Mouse (Mus musculus) yolk sac, embryonic 10.5 days (tissue): ENCODE measurements around the gene Zfp691.

ENCODE experiments used
- DNase-seq: peaks from one replicate; pipeline ENCODE4 v3.0.0-alpha.2; 2017; ENCODE audit warnings: low spot score

Zfp691 gene

DNA sequence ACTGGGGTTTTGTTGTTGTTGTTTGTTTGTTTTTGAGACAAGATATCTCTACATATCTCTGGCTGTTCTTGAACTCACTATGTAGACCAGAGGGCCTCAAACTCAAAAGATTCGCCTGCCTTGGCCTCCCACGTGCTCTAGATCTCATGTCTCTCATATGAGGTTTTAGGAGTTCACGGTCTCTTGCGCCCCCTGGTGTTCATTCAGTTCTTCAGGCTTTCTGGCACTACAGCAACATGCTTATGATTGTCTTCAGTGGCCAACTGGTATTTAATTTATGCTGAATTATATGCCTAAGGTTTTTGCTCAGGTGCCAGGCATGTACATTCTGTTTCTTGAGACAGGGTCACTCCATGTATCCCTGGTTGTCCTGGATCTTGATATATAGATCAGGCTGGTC is 6.3 kb downstream of the Zfp691 start:
- peak; percentile 65 for DNase-seq

DNA sequence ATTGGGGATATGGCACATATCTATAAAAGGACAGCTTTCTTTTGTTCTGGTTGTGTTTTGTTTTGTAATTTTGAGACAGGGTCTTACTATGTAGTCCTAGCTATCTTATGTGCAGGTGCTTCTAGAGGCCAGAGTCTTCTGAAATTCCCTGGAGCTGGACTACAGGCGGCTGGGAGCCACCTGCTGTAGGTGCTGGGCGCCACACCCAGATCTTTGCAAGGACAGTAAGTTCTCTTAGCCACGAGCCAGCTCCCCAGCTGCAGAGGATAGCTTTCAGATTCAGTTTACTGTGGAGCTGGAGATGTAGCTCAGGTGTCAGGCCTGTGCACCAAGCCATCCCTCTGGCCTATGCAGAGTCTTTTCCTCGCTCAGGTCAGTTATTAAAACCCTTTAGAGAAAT is 6.9 kb downstream of the Zfp691 start:
- DNase-seq: no peak

DNA sequence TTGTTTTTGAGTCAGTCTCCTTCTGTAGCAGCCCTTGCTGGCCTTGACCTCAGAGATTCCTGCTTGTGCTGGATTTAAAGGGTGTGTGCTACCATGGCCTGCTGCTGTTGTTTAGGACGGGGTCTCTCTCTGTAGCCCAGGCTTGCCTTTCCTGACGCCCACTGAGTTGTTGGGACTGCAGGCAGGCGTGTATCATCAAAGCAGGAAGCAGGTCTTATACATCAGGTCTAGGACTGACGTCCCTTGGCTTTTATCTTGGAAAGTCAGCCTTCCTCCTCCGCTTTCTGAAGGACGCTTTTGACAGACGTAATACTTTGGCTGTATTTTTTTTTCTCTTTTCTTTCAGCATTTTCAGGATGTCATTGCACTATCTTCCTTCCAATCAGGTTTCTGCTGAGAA is 8.1 kb downstream of the Zfp691 start:
- DNase-seq: no peak

DNA sequence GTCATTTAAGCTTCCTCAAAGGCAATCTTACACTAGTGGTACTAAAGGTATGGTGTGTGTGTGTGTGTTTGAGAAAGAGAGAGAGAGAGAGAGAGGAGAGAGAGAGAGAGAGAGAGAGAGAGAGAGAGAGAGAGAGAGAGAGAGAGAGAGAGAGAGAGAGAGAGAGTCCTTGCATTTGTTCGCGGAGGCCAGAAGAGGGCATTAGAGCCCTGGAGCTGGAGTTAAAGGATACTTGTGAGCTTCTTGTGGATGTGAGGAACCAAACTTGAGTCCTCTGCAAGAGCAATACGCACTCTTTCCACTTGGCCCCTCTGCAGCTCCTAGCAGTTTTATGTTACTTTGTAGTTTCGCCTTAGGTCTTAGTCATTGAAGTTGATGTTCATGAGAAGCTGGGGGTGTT is 11.0 kb downstream of the Zfp691 start:
- no peak for DNase-seq

DNA sequence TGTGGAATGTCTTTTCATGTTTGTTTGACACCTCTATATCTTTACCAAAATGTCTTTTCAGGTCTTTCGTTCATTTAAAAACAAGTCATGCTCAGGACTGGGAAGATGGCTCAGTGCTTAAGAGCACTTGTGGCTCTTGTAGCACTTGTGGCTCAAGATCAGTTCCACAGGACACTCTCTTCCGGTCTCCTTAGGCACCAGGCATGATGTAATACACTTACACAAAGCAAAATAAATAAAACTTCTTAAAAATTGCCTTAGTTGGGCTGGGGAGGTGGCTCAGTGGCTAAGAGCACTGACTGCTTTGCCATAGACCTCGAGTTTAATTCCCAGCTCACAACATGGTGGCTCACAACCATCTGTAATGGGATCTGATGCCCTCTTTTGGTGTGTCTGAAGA is 12.6 kb downstream of the Zfp691 start:
- no peak for DNase-seq

DNA sequence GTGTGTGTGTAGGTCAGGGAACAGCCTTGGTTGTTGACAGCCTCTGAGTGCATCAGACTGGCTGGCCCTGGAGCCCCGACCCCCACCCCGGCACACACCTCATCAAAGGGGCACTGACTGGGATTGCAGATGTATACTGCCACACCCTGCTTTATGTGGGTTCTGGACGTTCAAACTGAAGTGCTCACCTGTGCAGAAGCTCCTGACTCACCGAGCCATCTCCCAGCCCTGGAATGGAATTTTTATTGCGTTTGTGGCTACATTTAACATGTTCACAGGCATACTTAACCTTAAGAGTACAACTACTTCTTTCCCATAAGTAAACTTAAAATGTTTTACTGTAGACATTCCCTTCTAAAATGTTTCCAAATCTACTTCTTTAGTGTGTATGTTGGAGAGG is 16.1 kb downstream of the Zfp691 start:
- DNase-seq: no peak

DNA sequence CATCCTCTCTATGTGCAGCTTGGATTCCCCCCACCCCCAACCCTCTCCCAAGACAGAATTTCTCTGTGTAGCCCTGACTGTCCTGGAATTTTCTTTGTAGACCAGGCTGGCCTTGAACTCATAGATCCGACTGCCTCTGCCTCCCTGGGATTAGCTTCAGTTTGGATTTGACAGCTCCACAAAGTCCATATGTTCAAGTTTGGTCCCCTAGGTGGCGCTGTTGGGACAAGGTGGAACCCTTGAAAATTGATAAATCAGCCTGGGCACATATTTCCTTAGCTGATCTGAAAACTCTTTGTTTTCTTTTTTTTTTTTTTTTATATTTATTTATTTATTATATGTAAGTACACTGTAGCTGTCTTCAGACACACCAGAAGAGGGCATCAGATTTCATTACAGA is 16.8 kb downstream of the Zfp691 start:
- DNase-seq: no peak

DNA sequence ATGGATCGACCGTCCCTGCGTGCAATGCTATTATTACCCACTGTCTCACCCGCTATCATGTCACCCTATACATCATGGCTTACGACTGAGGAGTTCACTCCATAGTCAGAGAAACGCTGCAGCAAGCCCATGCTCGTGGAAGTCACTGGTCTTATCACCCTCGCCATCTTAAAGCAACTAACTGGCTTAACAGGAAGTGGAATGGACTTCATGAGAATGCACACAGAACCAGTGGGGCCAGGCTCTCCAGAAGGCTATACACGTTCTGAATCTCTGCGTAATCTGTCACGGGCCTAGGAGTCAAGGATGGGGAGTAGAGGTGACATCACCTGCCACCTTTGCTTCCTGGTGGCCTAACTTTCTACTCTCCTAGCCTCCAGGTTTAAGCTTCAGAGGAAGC is 25.3 kb downstream of the Zfp691 start:
- DNase-seq: no peak

DNA sequence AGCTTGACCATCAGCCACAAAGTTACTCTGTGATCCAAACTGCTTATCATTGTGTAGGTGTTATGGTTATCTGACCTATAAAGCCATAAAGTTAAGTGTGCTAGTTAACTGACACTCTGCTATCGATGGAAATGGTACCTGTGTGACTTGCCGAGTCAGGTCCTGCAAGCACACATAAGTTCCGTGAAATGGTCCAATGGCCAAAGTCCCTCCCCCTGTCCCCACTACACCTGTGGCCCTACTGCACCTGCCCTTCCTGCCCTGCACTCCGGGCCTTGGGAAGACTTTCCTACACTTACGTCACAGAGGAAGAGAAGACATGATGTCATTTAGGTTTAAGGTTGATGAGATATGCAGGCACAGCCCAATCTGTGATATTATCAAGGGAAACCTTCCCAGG is 26.6 kb downstream of the Zfp691 start:
- no peak for DNase-seq

DNA sequence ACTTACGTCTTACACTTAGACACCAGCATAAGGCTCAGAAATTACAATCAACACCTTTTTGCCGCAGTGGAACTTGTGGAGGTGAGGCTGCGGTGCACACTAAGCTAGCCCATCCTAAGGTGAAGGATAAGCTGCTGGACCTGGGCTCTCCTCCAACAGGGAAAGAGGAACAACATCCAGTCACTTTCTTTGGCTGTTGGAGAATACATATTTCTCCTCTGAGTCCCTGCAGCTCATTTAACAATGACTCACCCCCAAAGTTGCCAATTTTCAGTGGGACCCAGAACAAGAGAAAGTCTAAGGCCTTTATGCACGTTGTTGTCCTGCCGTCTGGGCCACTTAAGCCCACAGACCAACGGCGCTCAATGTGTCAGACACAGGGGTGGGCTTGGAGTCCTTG is 27.2 kb downstream of the Zfp691 start:
- DNase-seq: no peak

DNA sequence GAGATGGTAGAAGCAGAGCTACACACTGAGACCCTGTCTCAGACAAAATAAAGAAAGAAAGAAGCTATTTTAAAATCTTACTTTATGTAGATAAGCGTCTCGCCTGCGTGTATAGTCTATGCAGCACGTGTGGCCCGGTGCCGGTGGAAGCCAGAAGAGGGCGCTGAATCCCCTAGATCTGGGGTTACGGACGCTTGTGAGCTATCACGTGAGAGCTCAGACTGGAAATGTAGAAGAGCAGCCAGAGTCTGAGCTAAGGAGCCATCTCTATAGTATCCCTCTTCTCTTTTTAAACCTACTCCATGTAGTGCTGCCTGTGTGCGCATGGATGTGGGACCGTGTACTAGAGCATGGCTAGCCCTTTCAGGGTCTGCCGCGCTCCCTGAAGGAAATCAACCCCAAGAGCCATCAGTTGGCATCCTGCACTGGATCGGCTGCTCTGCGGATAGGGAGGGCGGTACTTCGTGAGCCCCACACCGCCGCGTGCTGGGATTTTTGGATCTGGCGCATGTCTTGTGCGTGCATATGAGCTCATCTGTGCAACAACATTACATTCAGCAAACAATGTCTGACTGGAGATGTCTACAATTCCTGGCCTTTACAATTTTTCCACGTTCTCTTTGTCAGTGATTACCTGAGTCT is 31.6 kb downstream of the Zfp691 start:
- DNase-seq: no peak

DNA sequence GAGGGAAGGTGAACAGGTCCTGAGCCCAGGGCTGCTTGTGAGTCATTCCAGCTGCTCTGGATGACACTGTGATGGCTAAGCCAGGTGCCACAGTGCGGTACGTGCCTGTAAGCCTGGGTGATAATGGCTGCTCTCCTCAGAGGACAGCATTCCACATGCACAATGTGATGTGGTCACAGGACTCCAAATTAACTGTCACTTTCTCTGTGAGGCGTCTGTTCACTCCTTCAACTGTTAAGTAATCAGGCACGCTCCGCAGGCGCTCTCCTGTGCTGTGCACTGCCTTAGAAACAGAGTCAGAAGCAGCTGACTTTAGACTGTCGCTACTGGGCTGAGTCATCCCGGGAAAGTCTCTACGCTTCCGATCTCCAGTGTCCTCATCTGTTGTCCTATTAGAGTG is 32.8 kb downstream of the Zfp691 start:
- DNase-seq: no peak

DNA sequence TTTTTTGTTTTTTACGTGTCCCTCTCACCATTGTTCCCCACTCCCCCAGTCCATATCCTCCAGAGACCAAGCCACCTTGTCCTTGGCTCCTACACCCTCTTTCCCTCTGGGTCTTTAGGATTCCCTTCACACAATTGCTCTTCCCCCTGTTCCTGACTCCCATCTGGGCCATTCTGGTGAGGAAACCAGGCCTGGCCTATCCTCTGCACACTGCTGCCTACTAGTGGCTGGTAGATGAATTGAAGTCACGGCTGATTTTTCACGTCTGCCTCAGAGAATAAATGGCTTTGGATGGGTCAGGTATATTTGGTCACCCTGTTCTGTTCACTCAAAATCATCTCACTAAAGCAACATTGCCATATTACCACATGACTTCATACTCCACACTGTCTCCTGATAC is 33.9 kb downstream of the Zfp691 start:
- DNase-seq: no peak

DNA sequence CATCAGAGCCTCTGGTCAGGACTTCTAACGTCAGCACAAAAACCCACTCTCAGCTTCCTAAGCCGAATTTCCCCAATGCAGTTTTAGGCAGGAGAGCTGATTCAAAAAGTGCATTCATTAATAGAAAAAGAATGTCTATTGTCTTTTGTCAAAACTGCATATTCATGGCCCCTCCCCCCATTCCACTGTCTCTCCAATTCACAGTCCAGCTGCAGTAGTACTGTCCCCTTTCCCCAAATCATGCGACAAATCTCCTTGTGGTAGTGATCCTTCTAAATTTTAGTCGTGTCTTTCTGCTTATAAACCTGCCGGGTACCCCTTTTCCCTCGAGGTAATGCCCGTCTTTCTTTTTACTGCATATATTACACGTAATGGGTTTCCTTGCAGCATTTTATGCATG is 35.2 kb downstream of the Zfp691 start:
- no peak for DNase-seq

DNA sequence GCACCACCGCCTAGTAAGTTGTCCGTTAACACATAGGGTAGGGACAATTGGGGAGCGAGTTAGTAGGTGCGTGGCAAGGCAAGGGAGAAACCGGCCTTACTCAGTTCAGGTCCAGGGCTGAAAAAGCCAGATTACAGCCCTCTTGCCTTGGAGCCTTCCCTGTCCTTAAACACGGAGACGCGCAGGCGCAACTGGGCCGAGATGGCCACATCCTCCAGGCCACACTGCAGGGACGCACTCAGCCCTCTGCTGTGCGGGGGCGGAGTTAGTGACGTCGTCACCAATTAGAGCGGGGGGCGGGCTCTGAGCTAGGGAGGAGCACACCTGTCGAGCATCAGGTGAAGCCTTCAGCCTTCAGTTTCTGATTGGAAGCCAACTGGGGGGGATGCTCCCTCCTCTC is 35.8 kb downstream of the Zfp691 start:
- DNase-seq: peak; percentile 88

DNA sequence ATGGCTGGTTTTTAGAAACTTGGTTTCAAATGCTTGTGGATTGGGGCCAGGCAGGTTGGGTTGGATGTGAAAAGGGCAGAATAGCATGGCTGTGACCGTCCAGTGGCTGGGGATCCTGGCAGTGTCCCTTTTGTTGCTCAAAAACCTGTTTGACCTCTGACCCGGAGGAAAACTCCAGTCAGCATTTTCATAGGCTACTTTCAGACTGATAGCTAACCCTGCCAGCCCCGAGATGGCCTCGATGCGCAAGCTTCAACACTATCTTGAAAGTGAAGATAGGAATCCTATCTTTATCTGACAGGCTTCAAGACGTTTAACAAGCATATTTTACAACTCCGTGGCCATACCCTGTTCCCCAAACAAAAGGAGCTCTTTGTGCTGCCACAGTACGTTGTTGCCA is 36.7 kb downstream of the Zfp691 start:
- peak; percentile 66 for DNase-seq

DNA sequence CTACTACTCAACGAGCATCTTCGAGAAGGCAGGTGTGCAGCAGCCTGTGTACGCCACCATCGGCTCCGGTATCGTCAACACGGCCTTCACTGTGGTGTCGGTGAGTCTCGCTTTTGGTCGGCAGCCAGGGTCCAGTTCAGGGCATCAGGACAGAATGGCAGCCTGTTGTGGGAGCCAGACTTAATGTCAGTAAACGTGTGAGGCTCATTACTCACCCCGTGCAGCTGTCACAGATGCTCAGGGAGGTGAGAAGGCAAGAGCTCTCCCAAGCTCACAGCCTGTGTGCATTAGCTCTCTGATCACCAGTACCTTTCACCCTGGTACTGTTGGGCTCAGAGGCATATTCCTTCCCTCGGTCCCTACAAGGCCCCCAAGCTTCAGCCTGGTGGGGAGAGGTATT is 40.1 kb downstream of the Zfp691 start:
- no peak for DNase-seq

DNA sequence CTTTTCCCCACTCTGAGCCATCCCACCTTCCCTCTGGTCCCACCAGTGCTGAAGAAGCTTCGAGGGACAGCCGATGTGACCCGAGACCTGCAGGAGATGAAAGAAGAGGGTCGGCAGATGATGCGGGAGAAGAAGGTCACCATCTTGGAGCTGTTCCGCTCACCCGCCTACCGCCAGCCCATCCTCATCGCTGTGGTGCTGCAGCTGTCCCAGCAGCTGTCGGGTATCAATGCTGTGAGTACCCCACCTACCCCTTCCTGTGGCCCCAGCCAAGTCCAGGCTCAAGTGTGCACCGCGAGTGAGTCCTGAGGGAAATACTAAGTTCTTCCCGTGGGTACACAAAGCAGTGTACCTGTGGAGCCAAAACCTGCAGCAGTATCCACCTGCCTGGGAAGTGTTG is 40.7 kb downstream of the Zfp691 start:
- no peak for DNase-seq

DNA sequence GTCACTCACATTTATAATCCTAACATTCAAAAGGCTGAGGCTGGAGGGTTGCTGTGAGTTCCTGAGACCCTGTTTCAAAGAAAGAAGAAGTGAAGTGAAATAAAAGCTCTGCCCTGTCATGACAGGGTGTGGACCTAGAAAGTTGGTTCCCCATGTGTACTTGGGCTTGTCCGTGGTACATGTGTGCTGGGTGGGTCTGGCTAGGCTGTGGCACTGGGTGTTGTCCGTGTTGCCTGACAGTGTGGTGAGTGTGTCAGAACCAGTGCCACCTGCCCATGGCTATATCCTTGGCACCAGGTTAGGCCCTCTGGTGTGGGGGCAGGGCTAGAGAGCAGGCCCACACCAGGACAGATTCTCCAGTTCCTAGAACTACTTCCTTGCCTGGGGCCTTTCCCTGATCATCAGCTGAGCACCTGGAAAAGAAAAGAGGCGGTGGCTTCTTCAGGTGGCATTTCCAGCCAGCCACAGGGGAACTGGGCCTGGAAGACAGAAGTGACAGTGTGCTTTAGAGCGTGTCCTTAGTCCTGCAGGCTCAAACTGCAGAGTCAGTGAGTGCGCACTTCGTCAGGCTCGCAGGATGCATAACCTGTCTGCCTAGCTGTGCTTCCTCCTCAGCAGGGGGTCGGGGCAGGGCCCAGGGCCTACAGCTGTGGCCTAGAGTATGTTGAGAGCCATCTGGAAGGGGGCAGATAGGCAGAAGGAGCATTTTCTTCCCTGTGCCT is 42.6 kb downstream of the Zfp691 start:
- no peak for DNase-seq

DNA sequence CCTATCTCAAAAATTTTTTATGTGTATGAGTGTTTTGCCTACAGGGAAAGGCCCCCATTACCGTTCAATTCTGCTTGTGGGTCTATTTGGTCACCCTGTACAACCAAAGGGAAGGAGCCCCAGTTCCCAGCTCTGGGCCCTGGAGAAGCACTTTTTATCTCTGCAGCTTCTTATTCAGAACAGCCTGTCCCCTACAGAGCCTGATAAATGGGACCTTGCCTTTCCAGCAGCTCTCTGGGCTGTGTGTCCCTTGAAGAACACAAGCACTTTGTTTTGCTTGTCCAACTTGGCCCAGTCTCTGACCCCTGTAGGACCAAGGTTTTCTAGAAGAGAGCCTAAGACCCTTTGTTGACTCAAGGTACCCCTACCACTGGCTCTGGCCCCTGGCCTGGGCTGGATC is 44.9 kb downstream of the Zfp691 start:
- DNase-seq: no peak

DNA sequence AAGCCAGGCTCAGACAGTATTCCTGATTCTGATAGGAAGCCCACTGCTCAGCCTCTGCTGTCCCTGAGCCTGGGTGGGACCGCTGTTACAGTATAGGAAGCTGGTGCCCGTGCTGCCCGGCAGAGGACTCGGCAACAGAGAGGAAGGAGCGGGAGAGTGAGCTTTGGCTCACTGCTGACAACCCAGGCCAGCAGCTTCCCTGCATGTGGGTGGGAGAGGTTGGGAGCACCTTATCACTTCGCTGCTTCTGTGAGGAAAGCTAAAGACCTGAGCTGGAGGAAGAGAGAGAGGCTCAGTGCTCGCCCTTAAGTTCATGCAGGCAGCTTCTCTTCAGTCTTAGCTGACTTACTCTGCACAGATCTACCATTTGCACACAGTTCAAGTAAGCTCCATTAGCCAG is 45.4 kb downstream of the Zfp691 start:
- no peak for DNase-seq

DNA sequence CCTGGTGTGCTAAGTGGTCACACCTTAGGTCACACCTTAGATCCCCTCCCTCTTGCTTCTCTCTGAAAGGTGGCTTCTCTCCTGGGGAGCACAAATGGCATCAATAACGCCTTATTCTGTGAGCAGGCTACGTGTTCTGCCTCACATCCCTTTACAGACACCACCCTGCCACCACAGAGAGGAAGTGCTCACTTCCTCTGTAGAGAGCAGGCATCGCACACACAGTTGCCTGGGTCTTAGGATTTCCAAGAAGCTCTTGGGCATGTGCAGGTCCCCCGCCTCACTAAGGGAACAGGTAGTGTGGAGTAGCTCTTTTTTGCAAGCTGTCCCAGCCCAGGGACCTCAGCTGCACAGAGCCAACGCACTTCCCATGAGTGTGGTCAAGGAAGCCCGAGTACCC is 46.8 kb downstream of the Zfp691 start:
- DNase-seq: no peak

DNA sequence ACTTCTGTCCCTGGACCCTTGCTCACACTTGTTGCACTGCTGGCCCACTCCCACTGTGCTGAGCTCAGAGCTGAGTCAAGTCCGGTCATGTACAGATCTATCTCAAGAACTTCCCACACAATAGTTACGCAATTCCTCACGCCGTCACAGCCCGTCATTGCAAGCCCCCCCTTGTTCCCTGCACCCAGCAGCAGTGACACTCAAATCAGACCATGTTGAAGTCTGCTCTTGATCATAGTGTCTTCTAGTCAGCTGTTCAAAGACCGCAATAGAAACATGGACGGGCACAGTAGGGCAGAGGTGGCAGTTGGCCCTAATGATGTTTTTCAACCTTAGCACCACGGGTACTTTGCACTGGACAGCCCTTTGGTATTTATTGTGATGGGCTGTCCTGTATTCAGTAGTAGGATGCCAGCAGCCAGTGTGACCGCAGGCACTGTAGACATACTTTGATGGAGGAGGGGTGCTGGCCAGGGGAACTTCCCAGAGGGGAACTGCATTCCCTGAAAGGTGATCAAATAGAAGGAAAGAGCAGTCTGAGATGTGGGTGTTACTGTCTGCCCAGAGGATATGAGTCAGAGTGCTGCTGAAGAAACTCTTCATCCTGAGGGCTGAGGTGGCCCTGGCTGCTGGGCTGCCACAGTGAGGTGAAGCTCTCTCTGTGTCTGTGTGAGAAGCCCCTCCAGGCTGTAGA is 48.3 kb downstream of the Zfp691 start:
- DNase-seq: no peak
